Mouse (Mus musculus): ENCODE results near the gene Grin2a. TPM values are rescaled to one million over a fixed set of nuclear protein-coding genes. Genes with fewer than 3 reads are reported as not detected.

The Grin2a gene
- polyA plus RNA-seq (2014; fragmentation: Nextera tagmentation; extraction: Ambion mirVana): 8.2 and 11.0 TPM in 2 replicates

DNA sequence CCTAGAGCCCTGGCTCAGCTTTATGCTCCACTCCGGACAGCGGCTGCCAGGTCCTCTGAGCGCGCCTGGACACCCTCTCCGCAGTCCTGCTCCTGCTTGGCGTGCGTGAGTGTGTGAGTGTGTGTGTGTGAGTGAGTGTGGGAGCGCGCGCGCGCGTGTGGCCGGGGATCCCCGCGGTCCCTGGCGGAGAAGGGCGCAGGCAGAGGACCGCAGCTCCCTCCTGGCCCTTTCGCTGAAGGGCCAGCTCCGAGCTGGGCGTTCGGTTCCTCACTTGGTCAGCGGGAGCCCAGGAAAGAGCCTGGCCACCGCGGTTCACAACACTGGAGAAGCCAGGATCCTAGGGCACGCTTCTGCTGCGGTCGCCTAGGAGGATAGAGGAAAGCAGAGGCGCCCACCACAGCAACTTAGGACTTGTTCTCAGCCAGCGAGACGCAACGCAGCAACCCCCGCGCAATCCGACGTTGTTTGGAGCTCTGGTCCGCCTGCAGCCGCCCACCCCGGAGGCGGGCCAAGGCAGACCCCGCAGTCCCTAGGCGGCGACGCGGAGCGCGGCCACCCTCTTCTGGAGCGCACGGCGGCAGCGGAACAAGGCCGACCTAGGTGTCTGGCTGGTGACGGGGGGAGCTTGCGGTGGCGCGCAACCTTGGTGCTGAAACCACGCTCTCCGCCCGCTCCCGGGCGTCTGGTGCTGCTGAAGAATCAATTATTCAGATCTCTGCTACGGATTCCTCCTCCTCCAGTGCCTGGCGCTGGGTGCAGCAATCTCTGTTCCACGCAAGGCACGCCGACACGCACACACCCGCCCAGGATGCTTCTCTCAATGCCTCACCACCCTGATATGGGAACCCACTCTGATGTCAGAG is at the start of gene Grin2a:
Grin2a (minus strand) TSS at position 610 of the 863 bp plus-strand sequence.
- Histone ChIP-seq H3K27me3 (ENCODE audit: control insufficient read depth, insufficient read depth, low read length) (peaks cover 23% of the 10 kb centered on the region), H3K9me3 (ENCODE audit: control insufficient read depth, low read length) (no peaks in the 10 kb centered on the region), H3K27ac (ENCODE audit: low read depth, low read length) (peak within 1 kb of the TSS; percentile 72), H3K4me3 (ENCODE audit: low read depth, low read length) (peak within 1 kb of the TSS; percentile 51), H3K4me2 (ENCODE audit: low read depth, low read length) (peak within 1 kb of the TSS; percentile 74), H3K4me1 (ENCODE audit: control insufficient read depth, insufficient read depth, low read length) (peaks cover 7% of the 10 kb centered on the region), H3K36me3 (ENCODE audit: control insufficient read depth, insufficient read depth, low read length) (no peaks in the 10 kb centered on the region), H3K9ac (replicated peaks; ENCODE audit: low read depth, low read length) (peak within 1 kb of the TSS; percentile 62)
- peak; percentile 42 for ATAC-seq (ENCODE audit: low read depth)
- under 1% methylated on average over 69 of the region's 69 CpGs for WGBS

GRCm38 (mm10) chr16:10035582-10036215 is 40.3 kb upstream of the Grin2a start:
- WGBS: 86% methylated on average over 7 of the region's 7 CpGs
- Histone ChIP-seq H3K27me3 (ENCODE audit: control insufficient read depth, insufficient read depth, low read length) (no peaks in the 10 kb centered on the region), H3K9me3 (ENCODE audit: control insufficient read depth, low read length) (no peaks in the 10 kb centered on the region), H3K4me3 (ENCODE audit: low read depth, low read length) (no peak overlapping the region), H3K27ac (ENCODE audit: low read depth, low read length) (no peak overlapping the region), H3K4me1 (ENCODE audit: control insufficient read depth, insufficient read depth, low read length) (no peaks in the 10 kb centered on the region), H3K4me2 (ENCODE audit: low read depth, low read length) (no peak overlapping the region), H3K9ac (replicated peaks; ENCODE audit: low read depth, low read length) (no peak overlapping the region), H3K36me3 (ENCODE audit: control insufficient read depth, insufficient read depth, low read length) (no peaks in the 10 kb centered on the region)
- ATAC-seq (ENCODE audit: low read depth): no peak

DNA sequence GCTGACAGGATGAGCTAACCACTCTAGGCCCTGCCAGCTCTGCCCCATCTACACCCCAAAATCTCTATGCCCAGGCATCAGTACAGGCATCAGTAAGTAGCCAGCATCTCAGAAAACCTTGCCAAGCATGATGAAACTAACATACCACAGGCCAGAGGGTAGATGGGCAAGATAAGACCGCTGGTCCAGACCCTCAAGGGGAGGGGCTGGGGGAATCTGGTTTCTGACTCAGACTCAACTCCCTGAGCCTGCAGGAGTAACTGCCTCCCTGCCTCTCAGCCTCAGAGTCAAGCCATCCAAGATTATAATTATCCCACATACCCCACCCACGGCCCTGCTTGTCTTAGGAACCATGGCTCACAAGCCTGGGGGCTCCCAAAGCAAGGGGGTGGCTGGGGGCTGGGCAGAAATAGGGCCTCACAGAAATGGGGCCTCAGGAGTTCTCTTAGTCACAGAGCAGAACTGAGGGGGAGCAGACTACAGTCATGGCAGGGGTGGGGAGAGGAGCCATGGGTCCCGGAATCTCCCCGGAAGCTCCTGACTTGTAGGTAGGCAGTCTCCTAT is 38.1 kb upstream of the Grin2a start:
- no peak overlapping the region for H3K4me3 ChIP-seq (ENCODE audit: low read depth, low read length)
- no peak overlapping the region for H3K4me2 ChIP-seq (ENCODE audit: low read depth, low read length)
- no peaks in the 10 kb centered on the region for H3K27me3 ChIP-seq (ENCODE audit: control insufficient read depth, insufficient read depth, low read length)
- 81% methylated on average over 4 of the region's 4 CpGs for WGBS
- H3K27ac ChIP-seq (ENCODE audit: low read depth, low read length): no peak overlapping the region
- H3K9me3 ChIP-seq (ENCODE audit: control insufficient read depth, low read length): no peaks in the 10 kb centered on the region
- no peaks in the 10 kb centered on the region for H3K36me3 ChIP-seq (ENCODE audit: control insufficient read depth, insufficient read depth, low read length)
- ATAC-seq (ENCODE audit: low read depth): no peak
- no peaks in the 10 kb centered on the region for H3K4me1 ChIP-seq (ENCODE audit: control insufficient read depth, insufficient read depth, low read length)
- H3K9ac ChIP-seq (replicated peaks; ENCODE audit: low read depth, low read length): no peak overlapping the region

GRCm38 (mm10) chr16:10031891-10032290 is 36.5 kb upstream of the Grin2a start:
- Histone ChIP-seq H3K9me3 (ENCODE audit: control insufficient read depth, low read length) (no peaks in the 10 kb centered on the region), H3K27me3 (ENCODE audit: control insufficient read depth, insufficient read depth, low read length) (no peaks in the 10 kb centered on the region)
- no peak for ATAC-seq (ENCODE audit: low read depth)

DNA sequence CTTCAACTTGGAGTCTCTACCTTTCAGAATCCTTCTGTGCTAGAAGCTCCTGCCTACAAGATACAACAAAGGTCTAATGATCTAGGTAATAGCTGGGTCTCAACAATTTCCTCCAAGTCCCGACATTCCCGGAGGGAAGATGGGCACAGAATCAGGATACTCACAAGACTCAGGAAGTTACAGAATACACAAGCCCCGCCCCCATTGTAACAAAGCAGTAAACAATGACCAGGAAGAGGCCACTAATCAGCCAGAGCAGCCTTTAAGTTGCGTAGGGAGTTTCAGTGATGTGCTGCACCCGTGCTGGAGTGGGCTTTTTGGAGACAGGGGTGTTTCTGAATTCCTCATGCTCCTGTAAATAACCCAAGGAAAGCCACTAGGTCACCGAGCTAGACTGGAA is 31.4 kb upstream of the Grin2a start:
- Histone ChIP-seq H3K27ac (ENCODE audit: low read depth, low read length) (no peak overlapping the region), H3K27me3 (ENCODE audit: control insufficient read depth, insufficient read depth, low read length) (no peaks in the 10 kb centered on the region), H3K9me3 (ENCODE audit: control insufficient read depth, low read length) (no peaks in the 10 kb centered on the region), H3K4me3 (ENCODE audit: low read depth, low read length) (no peak overlapping the region), H3K4me1 (ENCODE audit: control insufficient read depth, insufficient read depth, low read length) (no peaks in the 10 kb centered on the region), H3K36me3 (ENCODE audit: control insufficient read depth, insufficient read depth, low read length) (no peaks in the 10 kb centered on the region), H3K9ac (replicated peaks; ENCODE audit: low read depth, low read length) (no peak overlapping the region), H3K4me2 (ENCODE audit: low read depth, low read length) (no peak overlapping the region)
- 75% methylated on average over 6 of the region's 6 CpGs for WGBS
- ATAC-seq (ENCODE audit: low read depth): no peak

More at GRCm38 (mm10) chr16:10031891-10032290, 36.5 kb upstream of the Grin2a start:
- Histone ChIP-seq H3K36me3 (ENCODE audit: control insufficient read depth, insufficient read depth, low read length) (no peaks in the 10 kb centered on the region), H3K9ac (replicated peaks; ENCODE audit: low read depth, low read length) (no peak overlapping the region), H3K4me1 (ENCODE audit: control insufficient read depth, insufficient read depth, low read length) (no peaks in the 10 kb centered on the region), H3K4me2 (ENCODE audit: low read depth, low read length) (no peak overlapping the region), H3K4me3 (ENCODE audit: low read depth, low read length) (no peak overlapping the region), H3K27ac (ENCODE audit: low read depth, low read length) (no peak overlapping the region)

GRCm38 (mm10) chr16:10009743-10010142 is 14.4 kb upstream of the Grin2a start:
- ATAC-seq (ENCODE audit: low read depth): no peak
- H3K4me2 ChIP-seq (ENCODE audit: low read depth, low read length): no peak overlapping the region
- H3K4me1 ChIP-seq (ENCODE audit: control insufficient read depth, insufficient read depth, low read length): no peaks in the 10 kb centered on the region
- H3K9ac ChIP-seq (replicated peaks; ENCODE audit: low read depth, low read length): no peak overlapping the region
- H3K9me3 ChIP-seq (ENCODE audit: control insufficient read depth, low read length): no peaks in the 10 kb centered on the region
- H3K4me3 ChIP-seq (ENCODE audit: low read depth, low read length): no peak overlapping the region
- no peaks in the 10 kb centered on the region for H3K27me3 ChIP-seq (ENCODE audit: control insufficient read depth, insufficient read depth, low read length)
- H3K36me3 ChIP-seq (ENCODE audit: control insufficient read depth, insufficient read depth, low read length): no peaks in the 10 kb centered on the region
- no peak overlapping the region for H3K27ac ChIP-seq (ENCODE audit: low read depth, low read length)
- WGBS: 60% methylated on average over 1 of the region's 1 CpGs

GRCm38 (mm10) chr16:10005606-10006005 is 10.2 kb upstream of the Grin2a start:
- Histone ChIP-seq H3K9me3 (ENCODE audit: control insufficient read depth, low read length) (no peaks in the 10 kb centered on the region), H3K9ac (replicated peaks; ENCODE audit: low read depth, low read length) (no peak overlapping the region), H3K27ac (ENCODE audit: low read depth, low read length) (no peak overlapping the region), H3K4me2 (ENCODE audit: low read depth, low read length) (no peak overlapping the region), H3K36me3 (ENCODE audit: control insufficient read depth, insufficient read depth, low read length) (no peaks in the 10 kb centered on the region), H3K27me3 (ENCODE audit: control insufficient read depth, insufficient read depth, low read length) (no peaks in the 10 kb centered on the region), H3K4me3 (ENCODE audit: low read depth, low read length) (no peak overlapping the region), H3K4me1 (ENCODE audit: control insufficient read depth, insufficient read depth, low read length) (no peaks in the 10 kb centered on the region)
- WGBS: 81% methylated on average over 5 of the region's 5 CpGs
- no peak for ATAC-seq (ENCODE audit: low read depth)

- 92% methylated on average over 4 of the region's 4 CpGs for WGBS
- no peak overlapping the region for H3K4me2 ChIP-seq (ENCODE audit: low read depth, low read length)
- H3K4me3 ChIP-seq (ENCODE audit: low read depth, low read length): no peak overlapping the region
- H3K27ac ChIP-seq (ENCODE audit: low read depth, low read length): no peak overlapping the region
- H3K9me3 ChIP-seq (ENCODE audit: control insufficient read depth, low read length): no peaks in the 10 kb centered on the region
- H3K4me1 ChIP-seq (ENCODE audit: control insufficient read depth, insufficient read depth, low read length): no peaks in the 10 kb centered on the region
- H3K27me3 ChIP-seq (ENCODE audit: control insufficient read depth, insufficient read depth, low read length): no peaks in the 10 kb centered on the region
- H3K36me3 ChIP-seq (ENCODE audit: control insufficient read depth, insufficient read depth, low read length): no peaks in the 10 kb centered on the region
- H3K9ac ChIP-seq (replicated peaks; ENCODE audit: low read depth, low read length): no peak overlapping the region
- no peak for ATAC-seq (ENCODE audit: low read depth)
These were observed 8.7 kb upstream of the Grin2a start for GRCm38 (mm10) chr16:10004096-10004495.

DNA sequence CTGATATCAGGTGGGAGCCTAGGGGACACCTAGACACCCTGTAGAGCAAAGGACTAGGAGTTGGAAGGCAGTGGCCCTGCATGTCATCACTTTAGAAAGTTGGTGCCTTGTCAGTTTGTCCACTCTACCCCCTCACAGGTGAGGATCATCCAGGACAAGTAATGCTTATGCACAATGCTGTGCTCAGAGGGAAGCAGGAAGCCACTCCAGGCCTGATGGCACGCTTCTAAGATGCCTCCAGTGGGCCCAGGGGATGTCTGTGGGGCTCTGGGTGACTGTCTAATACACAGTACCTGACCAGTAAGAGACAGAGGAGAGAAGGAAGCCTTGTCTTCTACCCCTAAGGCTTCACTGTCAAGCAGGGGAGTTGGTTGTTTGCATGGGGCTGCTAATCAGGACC is 7.6 kb upstream of the Grin2a start:
- no peak overlapping the region for H3K9ac ChIP-seq (replicated peaks; ENCODE audit: low read depth, low read length)
- no peaks in the 10 kb centered on the region for H3K4me1 ChIP-seq (ENCODE audit: control insufficient read depth, insufficient read depth, low read length)
- no peak overlapping the region for H3K4me3 ChIP-seq (ENCODE audit: low read depth, low read length)
- 76% methylated on average over 1 of the region's 1 CpGs for WGBS
- ATAC-seq (ENCODE audit: low read depth): no peak
- no peak overlapping the region for H3K27ac ChIP-seq (ENCODE audit: low read depth, low read length)
- no peaks in the 10 kb centered on the region for H3K9me3 ChIP-seq (ENCODE audit: control insufficient read depth, low read length)
- H3K4me2 ChIP-seq (ENCODE audit: low read depth, low read length): no peak overlapping the region
- H3K36me3 ChIP-seq (ENCODE audit: control insufficient read depth, insufficient read depth, low read length): no peaks in the 10 kb centered on the region
- H3K27me3 ChIP-seq (ENCODE audit: control insufficient read depth, insufficient read depth, low read length): no peaks in the 10 kb centered on the region
